Mouse (Mus musculus) megakaryocyte, embryonic 14.5 days (primary cell): ENCODE measurements around the gene Fyn.

Experiments used
- FLI1 ChIP-seq: IDR thresholded peaks from 2 replicates; pipeline ENCODE4 v1.6.1; 2012; ENCODE audit warnings: low read length, inconsistent platforms, mixed read lengths
- GATA1 ChIP-seq: IDR thresholded peaks from 3 replicates; pipeline ENCODE4 v1.6.1; 2012; ENCODE audit warnings: mixed read lengths, low read length, inconsistent platforms, borderline replicate concordance

DNA sequence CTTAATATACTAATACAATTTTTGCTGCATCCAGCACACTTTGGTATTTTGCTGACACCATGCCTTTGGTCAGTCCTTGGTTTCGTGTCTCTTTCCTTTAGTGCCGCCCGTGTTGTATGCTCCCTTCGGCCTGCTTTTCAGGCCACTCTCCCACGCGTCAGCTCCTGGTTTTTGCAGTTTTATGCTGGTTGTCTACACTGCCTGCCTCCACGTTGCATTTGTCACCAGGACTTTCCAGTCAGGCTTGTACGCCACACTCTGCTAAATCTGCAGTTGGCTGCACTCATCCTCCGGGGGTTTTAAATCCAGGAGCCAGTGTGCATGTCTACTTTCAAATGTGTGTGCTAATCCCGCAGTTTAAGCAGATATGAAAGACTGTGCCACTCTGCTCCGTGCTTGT is 18.9 kb downstream of the Fyn start:
- TF ChIP-seq GATA1 (no peak), FLI1 (no peak)
